Mouse (Mus musculus) lung, postnatal 10 days (tissue): ENCODE measurements at regions not wholly inside any gene's neighbourhood (a gene's known extent, or its start where the extent isn't known, plus 50 kb on each side); places are given as distances from the start of the nearest gene placed in this dataset.
"Not testable (repeated sequence)": the region's sequence is repeated elsewhere in the genome, so short reads cannot be mapped to it uniquely, and the experiment has no call there.

Experiments used
- DNase-seq: peaks from one replicate; pipeline ENCODE4 v3.0.0; 2021

DNA sequence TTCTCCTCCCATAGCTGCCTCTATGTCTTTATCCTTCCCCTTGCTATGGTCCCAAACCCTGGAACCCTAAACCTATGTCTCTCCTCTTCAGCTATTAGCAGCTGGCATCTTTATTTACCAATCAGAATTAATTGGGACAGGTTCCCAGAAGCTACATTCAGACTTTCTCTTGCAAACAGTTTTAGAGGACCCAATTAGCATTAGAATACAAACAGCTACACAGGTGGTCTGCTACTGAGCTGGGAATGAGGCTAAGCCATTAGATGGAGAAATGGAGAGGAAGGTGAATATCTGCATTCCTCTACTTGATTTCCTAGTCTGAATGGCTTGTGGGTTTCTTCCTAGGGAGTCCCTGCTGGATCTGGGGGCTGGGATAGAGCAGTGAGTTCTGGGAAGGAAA lies 611.9 kb downstream of the A830018L16Rik start:
- no peak for DNase-seq

- no peak for DNase-seq
Measured at GRCm38 (mm10) chr1:12027442-12027841, 613.5 kb downstream of the A830018L16Rik start.

- DNase-seq: no peak
Measured at GRCm38 (mm10) chr1:12028074-12028473, 614.2 kb downstream of the A830018L16Rik start.

GRCm38 (mm10) chr1:12051931-12052482 lies 638.1 kb downstream of the A830018L16Rik start:
- DNase-seq: no peak

DNA sequence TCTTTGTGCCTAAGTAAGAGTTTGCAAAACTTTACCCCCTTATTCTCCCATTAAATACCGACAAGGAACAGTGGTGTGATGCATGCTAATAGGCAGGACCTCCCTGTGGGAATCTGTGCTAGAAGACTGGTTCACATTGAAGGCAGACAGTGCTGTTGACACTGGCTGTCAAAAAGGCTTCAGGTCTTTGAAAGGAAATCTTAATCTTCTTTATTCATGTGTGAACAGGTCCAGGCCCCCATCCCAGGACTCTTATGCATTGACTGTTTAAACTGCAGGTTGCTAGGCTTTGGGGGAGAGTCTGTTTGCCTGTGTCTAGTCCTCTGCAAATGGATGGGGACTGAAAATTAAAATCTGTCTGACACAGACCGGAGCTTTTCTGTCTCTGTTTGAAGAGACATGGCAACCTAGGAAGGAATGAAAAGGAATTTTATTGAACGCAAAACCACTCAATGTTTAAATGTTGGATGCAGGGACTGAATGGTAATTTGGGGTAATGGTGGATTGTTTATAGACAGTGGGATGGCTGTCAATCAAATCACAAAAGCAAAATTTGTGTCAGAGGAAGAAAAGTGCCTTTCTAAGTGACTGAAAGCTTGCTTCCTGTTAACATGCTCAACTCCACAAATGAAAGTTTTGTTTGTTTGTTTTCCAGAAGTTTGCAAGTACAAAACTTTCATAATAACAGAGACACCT lies 642.1 kb downstream of the A830018L16Rik start:
- DNase-seq: no peak

- no peak for DNase-seq
Measured at GRCm38 (mm10) chr1:12065016-12065513, 651.2 kb downstream of the A830018L16Rik start.

DNA sequence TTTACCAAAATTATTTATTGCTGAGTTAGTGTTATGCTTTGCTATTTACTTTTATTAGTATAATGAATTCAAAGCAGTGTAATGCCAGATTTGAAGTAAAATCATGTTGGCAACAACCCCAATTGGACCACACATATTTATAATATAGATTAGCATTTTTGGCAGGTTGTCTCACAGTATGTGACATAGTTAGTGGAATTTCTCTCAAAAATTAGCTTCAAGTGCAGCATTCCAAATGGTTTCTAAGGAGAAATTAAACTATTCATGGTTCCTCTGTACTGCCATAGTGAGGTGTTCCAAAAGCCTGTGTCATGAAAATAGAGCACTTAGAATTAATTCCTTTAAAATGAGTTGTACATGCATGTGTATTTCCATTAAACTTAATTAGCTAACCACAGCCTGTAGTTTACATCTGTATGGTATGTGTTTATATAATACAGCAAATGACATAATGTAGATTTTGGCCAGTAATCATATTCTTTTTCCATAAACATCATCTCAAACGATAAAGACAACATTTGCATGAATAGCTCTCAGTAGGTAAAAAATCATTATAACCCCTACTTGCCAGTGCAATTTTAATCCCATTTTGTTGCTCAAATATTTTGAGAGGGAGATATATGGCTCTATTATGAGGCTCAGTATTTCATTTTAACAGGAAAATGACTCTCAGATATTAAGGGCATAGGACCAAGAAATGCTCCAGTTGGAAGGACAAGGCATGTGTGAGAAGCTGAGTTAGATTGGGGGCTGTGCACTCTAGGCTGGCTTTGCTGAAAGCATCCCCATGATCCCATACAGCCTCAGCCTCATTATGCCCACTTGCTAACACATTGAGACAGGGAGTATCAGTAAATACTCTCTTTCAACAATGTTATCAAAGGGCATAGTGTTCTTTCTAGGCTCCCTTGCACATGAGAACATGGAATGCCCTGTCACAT lies 678.9 kb downstream of the A830018L16Rik start:
- DNase-seq: no peak

DNA sequence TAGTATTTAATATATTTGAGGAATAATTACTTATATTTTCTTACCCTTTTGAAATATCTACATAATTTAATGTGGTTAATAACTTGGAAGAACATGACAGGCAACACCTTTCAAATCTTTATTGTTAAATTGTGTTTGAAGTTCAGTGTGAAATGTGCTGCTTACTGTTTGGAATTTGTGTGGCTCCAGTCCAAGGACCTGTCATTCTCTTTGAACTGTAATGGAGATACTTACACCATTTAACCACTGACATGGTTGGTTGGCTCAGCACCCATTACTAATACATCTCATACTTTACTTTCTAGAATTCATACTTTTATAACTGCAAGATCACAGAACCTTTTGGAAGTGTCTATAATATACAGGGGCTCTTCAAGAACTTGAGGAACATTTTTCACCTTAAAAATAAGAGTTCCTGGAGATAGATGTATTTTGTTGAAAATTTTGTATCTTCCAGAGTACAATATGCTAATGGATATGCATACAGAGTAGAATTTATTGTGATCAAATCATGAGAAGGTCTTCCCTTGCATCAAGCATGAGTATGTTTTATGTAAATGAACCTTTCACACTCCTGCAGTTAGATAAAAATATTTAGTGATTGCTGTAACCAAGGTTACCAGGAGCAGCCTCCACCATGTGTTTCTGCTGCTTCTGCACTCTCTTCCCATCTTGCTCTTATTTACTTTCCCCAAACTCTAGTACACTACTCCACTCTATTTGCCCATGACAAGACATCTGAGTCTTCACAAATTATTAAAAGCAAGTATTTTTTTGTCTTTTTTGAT lies 701.3 kb downstream of the A830018L16Rik start:
- DNase-seq: no peak

DNA sequence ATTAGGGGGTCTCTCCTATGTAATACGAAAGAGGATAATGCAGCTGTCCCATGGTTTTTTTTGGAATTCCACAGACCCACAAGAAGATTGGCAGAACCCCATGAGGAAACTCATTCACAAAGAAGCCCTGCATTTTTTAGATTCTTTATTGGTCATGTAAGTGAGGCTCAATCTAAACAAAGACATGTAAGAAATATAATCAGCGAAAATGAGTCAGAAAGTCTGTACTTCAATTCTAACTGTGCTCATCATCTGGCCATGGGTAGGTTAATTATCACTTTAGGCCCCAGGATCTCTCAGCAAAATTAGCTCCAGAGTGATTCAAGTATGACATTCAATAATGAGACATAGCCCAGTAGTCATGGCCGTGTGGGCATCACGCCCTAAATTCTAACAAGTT lies 703.2 kb downstream of the A830018L16Rik start:
- DNase-seq: no peak

GRCm38 (mm10) chr1:12120926-12121325 lies 707.0 kb downstream of the A830018L16Rik start:
- no peak for DNase-seq

GRCm38 (mm10) chr1:12126611-12127010 lies 712.7 kb downstream of the A830018L16Rik start:
- not testable (repeated sequence) for DNase-seq

DNA sequence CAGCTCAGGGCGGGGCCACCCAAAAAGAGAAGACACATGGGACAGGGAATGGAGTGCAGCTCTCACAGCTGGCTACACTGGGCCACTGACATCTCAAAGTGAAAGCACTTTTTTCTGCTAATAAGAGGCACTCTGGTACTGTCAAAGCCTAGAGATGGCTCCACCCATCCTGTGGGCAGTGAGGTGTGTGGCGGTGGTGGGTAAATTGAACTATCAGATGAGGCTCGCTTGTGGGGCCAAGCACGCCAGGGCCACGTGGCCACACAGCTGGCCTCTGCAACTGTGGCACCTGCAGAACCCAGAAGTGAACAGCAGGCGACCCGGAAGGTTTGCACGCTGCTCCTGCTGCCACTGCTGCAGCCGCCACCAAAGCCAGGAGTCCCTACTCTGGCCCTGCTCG lies 756.6 kb downstream of the A830018L16Rik start:
- DNase-seq: no peak

GRCm38 (mm10) chr1:12189646-12190233 lies 775.8 kb downstream of the A830018L16Rik start:
- DNase-seq: no peak

DNA sequence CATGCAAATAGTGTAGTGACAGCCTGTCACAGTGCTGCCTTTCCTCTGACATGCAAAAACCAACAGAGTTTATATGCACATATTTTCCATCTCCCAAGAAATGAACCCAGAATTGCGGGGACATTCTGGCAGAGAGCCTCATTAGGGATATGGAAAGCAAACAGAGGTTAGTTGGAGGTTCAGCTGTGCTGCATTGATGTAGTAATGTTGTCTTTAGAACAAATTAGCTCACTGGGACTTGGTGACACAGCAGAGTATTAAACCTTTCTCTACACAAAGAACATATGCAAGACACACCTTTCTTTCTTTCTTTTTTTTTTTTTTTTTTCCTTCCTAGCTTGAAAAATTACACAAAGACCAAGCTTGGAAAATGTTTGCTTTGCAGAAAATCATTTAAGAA lies 778.7 kb downstream of the A830018L16Rik start:
- DNase-seq: no peak

DNA sequence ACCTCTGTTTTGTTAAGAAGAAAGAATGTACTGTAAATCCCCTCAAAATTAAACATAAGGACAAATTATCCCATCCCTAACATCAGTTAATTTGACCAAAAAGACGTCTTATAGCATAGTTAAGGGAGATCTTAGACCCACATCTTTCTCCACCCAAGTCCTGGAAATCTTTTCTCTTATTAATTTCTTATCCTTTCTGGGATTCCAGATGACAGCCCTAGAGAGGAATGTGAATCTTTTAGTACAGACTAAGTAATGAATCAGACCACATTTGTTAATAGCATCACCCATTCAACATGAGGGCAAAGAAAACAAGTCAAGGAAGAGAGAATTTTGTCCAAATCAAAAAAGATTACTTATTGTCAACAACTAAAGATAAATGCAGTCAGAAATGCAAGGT lies 817.2 kb downstream of the A830018L16Rik start:
- no peak for DNase-seq

GRCm38 (mm10) chr1:12242090-12242489 lies 828.2 kb downstream of the A830018L16Rik start:
- no peak for DNase-seq

DNA sequence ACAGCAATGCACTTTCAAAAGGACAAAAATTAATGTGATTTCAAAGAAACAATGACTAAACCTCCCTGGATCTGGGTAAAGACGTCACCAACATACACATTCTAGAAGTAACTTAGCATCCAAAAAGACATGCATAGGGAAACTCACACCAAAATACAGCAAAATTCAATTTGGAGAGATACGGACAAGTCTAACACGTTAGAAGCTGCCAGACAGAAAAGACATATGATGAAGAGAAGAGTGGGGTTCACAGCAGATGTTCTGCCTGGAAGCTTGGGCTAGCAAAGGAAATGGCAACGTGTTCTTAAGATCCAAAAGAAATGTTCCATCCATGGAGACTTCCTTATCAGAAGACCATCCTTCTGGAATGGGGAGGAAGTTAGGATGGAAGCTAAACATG lies 868.6 kb downstream of the A830018L16Rik start:
- DNase-seq: no peak

- DNase-seq: no peak
Measured at GRCm38 (mm10) chr1:12285551-12285950, 871.6 kb downstream of the A830018L16Rik start.

- DNase-seq: no peak
Measured at GRCm38 (mm10) chr1:12286026-12286425, 872.1 kb downstream of the A830018L16Rik start.

DNA sequence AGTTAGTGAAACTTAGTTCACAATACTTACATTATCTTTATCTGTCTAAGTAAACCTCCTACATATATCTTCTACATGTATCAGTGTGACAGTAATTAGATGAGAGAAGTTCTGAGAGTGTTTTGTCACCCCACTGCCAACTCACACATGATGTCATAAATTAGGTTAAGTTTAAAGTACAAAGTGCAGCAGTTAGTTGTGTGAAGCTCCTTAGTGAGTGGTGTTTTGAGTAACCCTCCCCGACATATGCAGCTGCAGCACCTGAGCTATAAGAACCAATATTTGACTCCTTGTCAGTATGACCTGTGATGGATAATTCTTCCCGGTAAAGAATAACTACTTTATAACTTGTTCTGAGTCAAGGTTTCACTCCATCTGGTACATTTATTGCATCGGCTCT lies 874.6 kb downstream of the A830018L16Rik start:
- no peak for DNase-seq

- peak; percentile 51 for DNase-seq
Measured at GRCm38 (mm10) chr1:12291787-12292186, 877.9 kb downstream of the A830018L16Rik start.

- no peak for DNase-seq
Measured at GRCm38 (mm10) chr1:12318029-12318428, 904.1 kb downstream of the A830018L16Rik start.
